Mouse (Mus musculus) forebrain, embryonic 11.5 days (tissue): Measurements from ENCODE around the gene 5730480H06Rik. TPM values are rescaled to one million over a fixed set of nuclear protein-coding genes. Genes with fewer than 3 reads are reported as not detected.

Source experiments
- ATAC-seq: fragments of 200-750 bp; cut with Nextera tagmentation; replicated peaks from 2 replicates; pipeline ENCODE4 v1.8.0; 2017; ENCODE audit warnings: moderate TSS enrichment; ENCODE audit not compliant: low FRiP score
- DNase-seq: peaks from one replicate; pipeline ENCODE4 v3.0.0-alpha.2; 2017; ENCODE audit warnings: low spot score
- H3K27ac ChIP-seq: fragments of 300-500 bp; sonication (generic); 2 replicates; pipeline ENCODE4 v1.5.1; 2014; ENCODE audit warnings: low read depth, low read length
- H3K27me3 ChIP-seq: fragments of 300-500 bp; sonication (generic); 2 replicates; pipeline ENCODE4 v1.6.1; 2014; ENCODE audit warnings: mild to moderate bottlenecking, low read length, mixed read lengths; ENCODE audit not compliant: control insufficient read depth, insufficient read depth
- H3K36me3 ChIP-seq: fragments of 300-500 bp; sonication (generic); 2 replicates; pipeline ENCODE4 v1.6.1; 2014; ENCODE audit warnings: mild to moderate bottlenecking, low read length, moderate library complexity, mixed read lengths; ENCODE audit not compliant: control insufficient read depth, insufficient read depth
- H3K4me1 ChIP-seq: fragments of 300-500 bp; sonication (generic); replicated peaks from 2 replicates; pipeline ENCODE4 v1.6.1; 2014; ENCODE audit warnings: low read length, mixed read lengths; ENCODE audit not compliant: control insufficient read depth, insufficient read depth
- H3K4me2 ChIP-seq: fragments of 300-500 bp; sonication (generic); 2 replicates; pipeline ENCODE4 v1.6.1; 2014; ENCODE audit warnings: low read depth, mild to moderate bottlenecking, low read length, moderate library complexity, mixed read lengths; ENCODE audit not compliant: severe bottlenecking
- H3K4me3 ChIP-seq: fragments of 300-500 bp; sonication (generic); 2 replicates; pipeline ENCODE4 v1.5.1; 2014; ENCODE audit warnings: low read depth, low read length
- H3K9ac ChIP-seq: fragments of 300-500 bp; sonication (generic); 2 replicates; pipeline ENCODE4 v1.6.1; 2014; ENCODE audit warnings: low read length
- H3K9me3 ChIP-seq: fragments of 300-500 bp; sonication (generic); 2 replicates; pipeline ENCODE4 v1.6.1; 2016; ENCODE audit warnings: low read length, mixed read lengths; ENCODE audit not compliant: control insufficient read depth
- WGBS: fragments of 180-500 bp; shearing (Covaris S2); extraction: QIAGEN DNeasy Blood & Tissue Kit; methylation state at CpG from one replicate; pipeline ENCODE4 v1.1.7; 2014; 5-methylcytosine and 5-hydroxymethylcytosine counted together
- polyA plus RNA-seq: library from polyadenylated mRNA; unstranded; fragments of >200 nt; fragmentation: Nextera tagmentation; extraction: Ambion mirVana; gene quantifications from 2 replicates; pipeline ENCODE4 v1.2.1, GENCODE M21; 2014

Gene 5730480H06Rik
- polyA plus RNA-seq, 1 experiment from 2014 or later, result 33.1 TPM

- Histone ChIP-seq H3K36me3 (no peaks in the 10 kb centered on the region), H3K9me3 (no peaks in the 10 kb centered on the region), H3K4me3 (no peak overlapping the region), H3K4me2 (no peak overlapping the region), H3K9ac (no peak overlapping the region), H3K27me3 (no peaks in the 10 kb centered on the region), H3K27ac (no peak overlapping the region), H3K4me1 (0 out of 2 replicates have a peak, but pooled peaks cover 2% of the 10 kb centered on the region)
- WGBS, result 54% methylated on average over 9 of the region's 9 CpGs
- ATAC-seq (no peak), DNase-seq (no peak)
Measured at GRCm38 (mm10) chr5:48333884-48334513, 6.2 kb downstream of the 5730480H06Rik start.

- Histone ChIP-seq H3K9ac (no peak overlapping the region), H3K4me1 (no peaks in the 10 kb centered on the region), H3K9me3 (no peaks in the 10 kb centered on the region), H3K27me3 (no peaks in the 10 kb centered on the region), H3K36me3 (no peaks in the 10 kb centered on the region), H3K4me2 (no peak overlapping the region), H3K4me3 (no peak overlapping the region), H3K27ac (no peak overlapping the region)
- WGBS, result 57% methylated on average over 7 of the region's 7 CpGs
- ATAC-seq (no peak), DNase-seq (no peak)
Measured at GRCm38 (mm10) chr5:48340808-48341433, 13.2 kb downstream of the 5730480H06Rik start.

GRCm38 (mm10) chr5:48345095-48345982 is 17.6 kb downstream of the 5730480H06Rik start:
- Histone ChIP-seq H3K27me3 (no peaks in the 10 kb centered on the region), H3K4me2 (no peak overlapping the region), H3K4me3 (no peak overlapping the region), H3K27ac (no peak overlapping the region), H3K9ac (no peak overlapping the region), H3K9me3 (no peaks in the 10 kb centered on the region), H3K36me3 (no peaks in the 10 kb centered on the region), H3K4me1 (no peaks in the 10 kb centered on the region)
- WGBS, result 56% methylated on average over 5 of the region's 5 CpGs
- DNase-seq (no peak), ATAC-seq (peak; percentile 82)

- peak; percentile 37; the same call in 1 of the 2 replicates for ATAC-seq
- WGBS, result 89% methylated on average over 2 of the region's 2 CpGs
- H3K27me3 ChIP-seq, result no peaks in the 10 kb centered on the region
Measured at GRCm38 (mm10) chr5:48345983-48346648, 18.4 kb downstream of the 5730480H06Rik start.

GRCm38 (mm10) chr5:48349309-48349708 is 21.6 kb downstream of the 5730480H06Rik start:
- no peaks in the 10 kb centered on the region for H3K4me1 ChIP-seq
- no peaks in the 10 kb centered on the region for H3K27me3 ChIP-seq
- H3K27ac ChIP-seq, result no peak overlapping the region
- H3K4me3 ChIP-seq, result no peak overlapping the region
- DNase-seq (no peak), ATAC-seq (no peak)
- no peak overlapping the region for H3K9ac ChIP-seq
- no peaks in the 10 kb centered on the region for H3K9me3 ChIP-seq
- no peaks in the 10 kb centered on the region for H3K36me3 ChIP-seq
- 90% methylated on average over 1 of the region's 1 CpGs for WGBS
- no peak overlapping the region for H3K4me2 ChIP-seq

More at GRCm38 (mm10) chr5:48345983-48346648, 18.4 kb downstream of the 5730480H06Rik start:
- no peak overlapping the region for H3K4me2 ChIP-seq
- no peak for DNase-seq
- no peaks in the 10 kb centered on the region for H3K36me3 ChIP-seq
- H3K4me1 ChIP-seq, result no peaks in the 10 kb centered on the region
- H3K9ac ChIP-seq, result no peak overlapping the region
- H3K4me3 ChIP-seq, result no peak overlapping the region
- H3K9me3 ChIP-seq, result no peaks in the 10 kb centered on the region
- no peak overlapping the region for H3K27ac ChIP-seq

GRCm38 (mm10) chr5:48371890-48372766 is 44.4 kb downstream of the 5730480H06Rik start:
- H3K36me3 ChIP-seq, result no peaks in the 10 kb centered on the region; the same call in 1 of the 2 replicates
- whole genome bisulfite sequencing, result 1% methylated on average over 44 of the region's 44 CpGs

GRCm38 (mm10) chr5:48402497-48402896 is 74.7 kb downstream of the 5730480H06Rik start:
- Histone ChIP-seq H3K36me3 (no peaks in the 10 kb centered on the region), H3K9me3 (no peaks in the 10 kb centered on the region), H3K4me1 (no peaks in the 10 kb centered on the region), H3K4me2 (no peak overlapping the region), H3K9ac (no peak overlapping the region), H3K27ac (no peak overlapping the region), H3K27me3 (no peaks in the 10 kb centered on the region), H3K4me3 (no peak overlapping the region)
- 81% methylated on average over 3 of the region's 3 CpGs for WGBS
- no peak for DNase-seq
- no peak for ATAC-seq

More at GRCm38 (mm10) chr5:48371890-48372766, 44.4 kb downstream of the 5730480H06Rik start:
- Histone ChIP-seq H3K4me2 (peak overlapping the region; percentile 50), H3K9me3 (no peaks in the 10 kb centered on the region), H3K4me3 (peak overlapping the region; percentile 87), H3K4me1 (no peaks in the 10 kb centered on the region; the same call in 1 of the 2 replicates), H3K27me3 (no peaks in the 10 kb centered on the region), H3K9ac (peak overlapping the region; percentile 84), H3K27ac (no peak overlapping the region)
- ATAC-seq, result peak; percentile 100
- DNase-seq, result peak; percentile 96
